Mouse (Mus musculus) lung, adult 10 weeks (tissue): Measurements from ENCODE around the gene Slc35c1. TPM values are rescaled to one million over a fixed set of nuclear protein-coding genes. Genes with fewer than 3 reads are reported as not detected.

Experiments
- polyA plus RNA-seq: library from polyadenylated mRNA; stranded (reverse); fragments of 350-450 nt; fragmentation: Illumina TruSeq; extraction: RNeasy Lipid Tissue Mini Kit (QIAGEN cat#74804); gene quantifications from one replicate; pipeline ENCODE4 v1.2.3, GENCODE M21; 2014; ENCODE audit warnings: low read depth, low replicate concordance; ENCODE audit not compliant: insufficient read depth

Gene Slc35c1
- polyA plus RNA-seq: 11.2 TPM

GRCm38 (mm10) chr2:92459921-92460707, at the start of gene Slc35c1:
Gene Slc35c1 (minus strand): TSS chr2:92460538.

GRCm38 (mm10) chr2:92433578-92434374, 26.6 kb downstream of the Slc35c1 start, which contains the start of gene Cry2:
Gene Cry2 (minus strand): TSS chr2:92434043.

Other genes with a start within 250 kb of the Slc35c1 start
- gene Pex16, start 85.9 kb downstream of the Slc35c1 start, polyA plus RNA-seq: 23.4 TPM
- 3.3 TPM for gene Large2, start 85.7 kb downstream of the Slc35c1 start, polyA plus RNA-seq
- gene 1700029I15Rik, start 78.0 kb downstream of the Slc35c1 start, polyA plus RNA-seq: 3.0 TPM
- 7.3 TPM for gene Mapk8ip1, start 59.3 kb downstream of the Slc35c1 start, polyA plus RNA-seq
- 13.6 TPM for gene Cry2, start 26.5 kb downstream of the Slc35c1 start, polyA plus RNA-seq
- gene Chst1, start 139.2 kb upstream of the Slc35c1 start, polyA plus RNA-seq: 12.9 TPM